Mouse (Mus musculus) MEL (cell line): Measurements from ENCODE around the gene Uhrf2. TPM values are rescaled to one million over a fixed set of nuclear protein-coding genes. Genes with fewer than 3 reads are reported as not detected.

Source experiments
- DNase-seq: peaks from one replicate; pipeline ENCODE4 v3.0.0; 2011; ENCODE audit warnings: low read depth, low spot score
- H3K27ac ChIP-seq: 2 replicates; pipeline ENCODE4 v1.5.1; 2012; ENCODE audit warnings: low read depth, mild to moderate bottlenecking, control low read depth, low read length, moderate library complexity; ENCODE audit not compliant: control insufficient read depth
- H3K27me3 ChIP-seq, 2 experiments: fragments of 150-350 bp in 1 of 2; sonication (generic) in 1 of 2; 2 replicates each; pipeline ENCODE4 v1.6.1; 2012; ENCODE audit warnings: low read length in 2 of 2, mild to moderate bottlenecking in 2 of 2, improper control_type of control experiment in 1 of 2, moderate library complexity in 1 of 2; ENCODE audit not compliant: insufficient read depth in 2 of 2, control insufficient read depth in 1 of 2
- H3K36me3 ChIP-seq, 2 experiments: 2 replicates each; pipeline ENCODE4 v1.6.1; 2012 to 2014; ENCODE audit warnings: low read length in 2 of 2, improper control_type of control experiment in 1 of 2, inconsistent platforms in 1 of 2, mild to moderate bottlenecking in 1 of 2; ENCODE audit not compliant: insufficient read depth in 2 of 2, control insufficient read depth in 1 of 2
- H3K4me1 ChIP-seq, 2 experiments: fragments of 150-350 bp in 1 of 2; sonication (generic) in 1 of 2; 2 replicates each; pipeline ENCODE4 v1.6.1; 2012; ENCODE audit warnings: low read length in 2 of 2, improper control_type of control experiment in 1 of 2, mild to moderate bottlenecking in 1 of 2; ENCODE audit not compliant: insufficient read depth in 2 of 2, control insufficient read depth in 1 of 2
- H3K4me3 ChIP-seq, 2 experiments: fragments of 150-350 bp in 1 of 2; sonication (generic) in 1 of 2; 2 replicates each; pipeline ENCODE4 v1.5.1; 2012; ENCODE audit warnings: low read depth in 2 of 2, low read length in 2 of 2, mild to moderate bottlenecking in 2 of 2, moderate library complexity in 2 of 2, control low read depth in 1 of 2, improper control_type of control experiment in 1 of 2; ENCODE audit not compliant: control insufficient read depth in 1 of 2, insufficient read depth in 1 of 2
- H3K79me2 ChIP-seq: 2 replicates; pipeline ENCODE4 v1.6.1; 2012; ENCODE audit warnings: mild to moderate bottlenecking, low read length, moderate library complexity; ENCODE audit not compliant: control insufficient read depth, poor library complexity, insufficient read depth
- H3K9ac ChIP-seq: 2 replicates; pipeline ENCODE4 v1.6.1; 2012; ENCODE audit warnings: low read depth, mild to moderate bottlenecking, control low read depth, low read length, moderate library complexity; ENCODE audit not compliant: control insufficient read depth, poor library complexity, severe bottlenecking
- H3K9me3 ChIP-seq: fragments of 150-350 bp; sonication (generic); replicated peaks from 2 replicates; pipeline ENCODE4 v1.6.1; 2012; ENCODE audit warnings: mild to moderate bottlenecking, low read length, improper control_type of control experiment, moderate library complexity; ENCODE audit not compliant: insufficient read depth
- BHLHE40 ChIP-seq: IDR thresholded peaks from 2 replicates; pipeline ENCODE4 v1.6.1; 2012; ENCODE audit warnings: low read depth, mild to moderate bottlenecking, inconsistent platforms, low read length, improper control_type of control experiment, borderline replicate concordance
- CTCF ChIP-seq, 3 experiments: IDR thresholded peaks in 2 of 3; conservative IDR thresholded peaks in 1 of 3; 2 replicates each; pipeline ENCODE4 v1.5.1; 2011 to 2012; ENCODE audit warnings: low read length in 3 of 3, low read depth in 2 of 3, mild to moderate bottlenecking in 2 of 3, improper control_type of control experiment in 1 of 3, inconsistent platforms in 1 of 3, mixed read lengths in 1 of 3, moderate library complexity in 1 of 3; ENCODE audit not compliant: control insufficient read depth in 1 of 3, insufficient read depth in 1 of 3, poor library complexity in 1 of 3, severe bottlenecking in 1 of 3
- E2F4 ChIP-seq: IDR thresholded peaks from 2 replicates; pipeline ENCODE4 v1.6.1; 2011; ENCODE audit warnings: low read depth, low read length, improper control_type of control experiment, borderline replicate concordance
- ELF1 ChIP-seq: IDR thresholded peaks from 2 replicates; pipeline ENCODE4 v1.6.1; 2014; ENCODE audit warnings: low read depth, mild to moderate bottlenecking, inconsistent platforms, low read length, improper control_type of control experiment, moderate library complexity
- EP300 ChIP-seq, 2 experiments: IDR thresholded peaks; 2 replicates each; pipeline ENCODE4 v1.6.1; 2011; ENCODE audit warnings: improper control_type of control experiment in 2 of 2, low read length in 2 of 2, low read depth in 1 of 2, mild to moderate bottlenecking in 1 of 2
- GABPA ChIP-seq: IDR thresholded peaks from 2 replicates; pipeline ENCODE4 v1.6.1; 2012; ENCODE audit warnings: low read depth, mild to moderate bottlenecking, inconsistent platforms, low read length, improper control_type of control experiment, moderate library complexity
- GATA1 ChIP-seq: IDR thresholded peaks from 2 replicates; pipeline ENCODE4 v1.6.1; 2011; ENCODE audit warnings: low read depth, low read length, improper control_type of control experiment
- HCFC1 ChIP-seq: IDR thresholded peaks from 2 replicates; pipeline ENCODE4 v1.6.1; 2012; ENCODE audit warnings: low read depth, mild to moderate bottlenecking, inconsistent platforms, low read length, improper control_type of control experiment, moderate library complexity
- JUND ChIP-seq: IDR thresholded peaks from 2 replicates; pipeline ENCODE4 v1.6.1; 2011; ENCODE audit warnings: low read depth, mild to moderate bottlenecking, improper control_type of control experiment, low read length
- MAX ChIP-seq: IDR thresholded peaks from 2 replicates; pipeline ENCODE4 v1.6.1; 2011; ENCODE audit warnings: low read length, improper control_type of control experiment
- MEF2A ChIP-seq: IDR thresholded peaks from 2 replicates; pipeline ENCODE4 v1.6.1; 2014; ENCODE audit warnings: low read depth, mild to moderate bottlenecking, inconsistent platforms, low read length, improper control_type of control experiment; ENCODE audit not compliant: poor library complexity, insufficient replicate concordance, severe bottlenecking; ENCODE audit errors: extremely low read depth
- MXI1 ChIP-seq: IDR thresholded peaks from 2 replicates; pipeline ENCODE4 v1.6.1; 2011; ENCODE audit warnings: mild to moderate bottlenecking, low read depth, low read length, improper control_type of control experiment
- MYB ChIP-seq: IDR thresholded peaks from 2 replicates; pipeline ENCODE4 v1.6.1; 2011; ENCODE audit warnings: mild to moderate bottlenecking, low read depth, low read length, improper control_type of control experiment
- NELFE ChIP-seq: IDR thresholded peaks from 2 replicates; pipeline ENCODE4 v1.6.1; 2011; ENCODE audit warnings: low read depth, low read length, improper control_type of control experiment
- POLR2A ChIP-seq, 2 experiments: IDR thresholded peaks; 2 replicates each; pipeline ENCODE4 v1.6.1; 2011 to 2012; ENCODE audit warnings: low read length in 2 of 2, mild to moderate bottlenecking in 2 of 2, control low read depth in 1 of 2, improper control_type of control experiment in 1 of 2, low read depth in 1 of 2, moderate library complexity in 1 of 2; ENCODE audit not compliant: control insufficient read depth in 1 of 2, insufficient read depth in 1 of 2, poor library complexity in 1 of 2
- POLR2AphosphoS5 ChIP-seq: IDR thresholded peaks from 2 replicates; pipeline ENCODE4 v1.6.1; 2012; ENCODE audit warnings: low read depth, borderline replicate concordance, mild to moderate bottlenecking, inconsistent platforms, low read length, moderate library complexity, mixed read lengths
- RCOR1 ChIP-seq: IDR thresholded peaks from 2 replicates; pipeline ENCODE4 v1.6.1; 2012; ENCODE audit warnings: low read depth, mild to moderate bottlenecking, inconsistent platforms, low read length, improper control_type of control experiment
- SIN3A ChIP-seq: IDR thresholded peaks from 2 replicates; pipeline ENCODE4 v1.6.1; 2012; ENCODE audit warnings: low read length, improper control_type of control experiment, inconsistent platforms
- SMC3 ChIP-seq: IDR thresholded peaks from 2 replicates; pipeline ENCODE4 v1.6.1; 2011; ENCODE audit warnings: low read depth, low read length, improper control_type of control experiment
- TAL1 ChIP-seq: IDR thresholded peaks from 2 replicates; pipeline ENCODE4 v1.6.1; 2012; ENCODE audit warnings: mild to moderate bottlenecking, inconsistent platforms, low read length, moderate library complexity, mixed read lengths
- TCF12 ChIP-seq: IDR thresholded peaks from 2 replicates; pipeline ENCODE4 v1.6.1; 2014; ENCODE audit warnings: low read depth, mild to moderate bottlenecking, inconsistent platforms, low read length, improper control_type of control experiment, moderate library complexity
- UBTF ChIP-seq: IDR thresholded peaks from 2 replicates; pipeline ENCODE4 v1.6.1; 2012; ENCODE audit warnings: low read depth, mild to moderate bottlenecking, inconsistent platforms, low read length, improper control_type of control experiment, moderate library complexity, borderline replicate concordance; ENCODE audit not compliant: insufficient read depth
- USF1 ChIP-seq: IDR thresholded peaks from 2 replicates; pipeline ENCODE4 v1.6.1; 2014; ENCODE audit warnings: low read depth, mild to moderate bottlenecking, inconsistent platforms, low read length, improper control_type of control experiment, moderate library complexity
- USF2 ChIP-seq, 2 experiments: IDR thresholded peaks; 2 replicates each; pipeline ENCODE4 v1.6.1; 2011 to 2012; ENCODE audit warnings: improper control_type of control experiment in 2 of 2, low read length in 2 of 2, borderline replicate concordance in 1 of 2, inconsistent platforms in 1 of 2, low read depth in 1 of 2, mild to moderate bottlenecking in 1 of 2; ENCODE audit not compliant: insufficient read depth in 1 of 2
- ZKSCAN1 ChIP-seq: IDR thresholded peaks from 2 replicates; pipeline ENCODE4 v1.6.1; 2012; ENCODE audit warnings: low read depth, mild to moderate bottlenecking, inconsistent platforms, low read length, improper control_type of control experiment, moderate library complexity
- ZNF384 ChIP-seq: IDR thresholded peaks from 2 replicates; pipeline ENCODE4 v1.6.1; 2012; ENCODE audit warnings: low read depth, mild to moderate bottlenecking, inconsistent platforms, low read length, improper control_type of control experiment
- polyA plus RNA-seq, 2 experiments: library from polyadenylated mRNA; stranded (reverse) in 1 of 2; unstranded in 1 of 2; fragments of >175 nt in 1 of 2; fragments of >200 nt in 1 of 2; gene quantifications; 2 replicates each; pipeline versions ENCODE4 v1.2.1 to v1.2.4; 2012; ENCODE audit warnings: low replicate concordance in 2 of 2, low read depth in 1 of 2; ENCODE audit not compliant: insufficient read length in 2 of 2, insufficient read depth in 1 of 2, missing spikeins in 1 of 2
- total RNA-seq: library from RNA; depleted of rRNA; stranded (reverse); fragments of 300-350 nt; gene quantifications from 2 replicates; pipeline ENCODE4 v1.2.3, GENCODE M21; 2012

Gene Uhrf2
- total and polyA plus RNA-seq, 3 experiments: 18.0 to 19.0 TPM; not detected in 1

- TF ChIP-seq E2F4 (no peak), NELFE (no peak), SMC3 (no peak), BHLHE40 (no peak), TAL1 (no peak), USF1 (no peak), POLR2AphosphoS5 (no peak), MXI1 (no peak), EP300 (IDR thresholded peaks at IDR 0.05; ENCODE audit: low read depth in 1 of 2, low read length in 2 of 2) (no peak), RCOR1 (no peak), SIN3A (no peak), CTCF (IDR thresholded peaks at IDR 0.05 in 2 of 3, conservative IDR thresholded peaks at IDR 0.05 in 1 of 3; ENCODE audit: control insufficient read depth in 1 of 3, insufficient read depth in 1 of 3, low read depth in 2 of 3, low read length in 3 of 3, poor library complexity in 1 of 3, severe bottlenecking in 1 of 3) (no peak), GATA1 (no peak), ZKSCAN1 (no peak), MAX (no peak), MEF2A (no peak), ZNF384 (no peak), HCFC1 (no peak), ELF1 (no peak)
- Histone ChIP-seq H3K4me3 (no peak overlapping the region), H3K27ac (no peak overlapping the region), H3K79me2 (no peaks in the 10 kb centered on the region), H3K4me1 (no peaks in the 10 kb centered on the region), H3K36me3 (no peaks in the 10 kb centered on the region), H3K9ac (no peak overlapping the region), H3K27me3 (no peaks in the 10 kb centered on the region), H3K9me3 (no peaks in the 10 kb centered on the region)
- no peak for DNase-seq
These were observed 77.0 kb downstream of the Uhrf2 start for GRCm38 (mm10) chr19:30107221-30107845.

GRCm38 (mm10) chr19:30108616-30109015, 78.3 kb downstream of the Uhrf2 start:
- Histone ChIP-seq H3K4me3 (no peak overlapping the region), H3K4me1 (no peaks in the 10 kb centered on the region), H3K79me2 (no peaks in the 10 kb centered on the region), H3K27ac (no peak overlapping the region), H3K9me3 (no peaks in the 10 kb centered on the region), H3K27me3 (no peaks in the 10 kb centered on the region), H3K9ac (no peak overlapping the region), H3K36me3 (no peaks in the 10 kb centered on the region)
- no peak for DNase-seq
- no peak for TF ChIP-seq USF1
- TF ChIP-seq UBTF: no peak
- TF ChIP-seq MYB: no peak
- TF ChIP-seq JUND: no peak
- no peak for TF ChIP-seq POLR2A (IDR thresholded peaks at IDR 0.05; ENCODE audit: control insufficient read depth in 1 of 2, insufficient read depth in 1 of 2, low read depth in 1 of 2, low read length in 2 of 2, poor library complexity in 1 of 2)
- no peak for TF ChIP-seq BHLHE40
- TF ChIP-seq USF2 (IDR thresholded peaks at IDR 0.05; ENCODE audit: borderline replicate concordance in 1 of 2, insufficient read depth in 1 of 2, low read depth in 1 of 2, low read length in 2 of 2): no peak
- TF ChIP-seq ZNF384: no peak
- TF ChIP-seq GABPA: no peak
- TF ChIP-seq SIN3A: no peak
- TF ChIP-seq NELFE: no peak
- TF ChIP-seq TCF12: no peak
